ENCODE assay signal across 1 mouse cellular context in the genomic region with DNA sequence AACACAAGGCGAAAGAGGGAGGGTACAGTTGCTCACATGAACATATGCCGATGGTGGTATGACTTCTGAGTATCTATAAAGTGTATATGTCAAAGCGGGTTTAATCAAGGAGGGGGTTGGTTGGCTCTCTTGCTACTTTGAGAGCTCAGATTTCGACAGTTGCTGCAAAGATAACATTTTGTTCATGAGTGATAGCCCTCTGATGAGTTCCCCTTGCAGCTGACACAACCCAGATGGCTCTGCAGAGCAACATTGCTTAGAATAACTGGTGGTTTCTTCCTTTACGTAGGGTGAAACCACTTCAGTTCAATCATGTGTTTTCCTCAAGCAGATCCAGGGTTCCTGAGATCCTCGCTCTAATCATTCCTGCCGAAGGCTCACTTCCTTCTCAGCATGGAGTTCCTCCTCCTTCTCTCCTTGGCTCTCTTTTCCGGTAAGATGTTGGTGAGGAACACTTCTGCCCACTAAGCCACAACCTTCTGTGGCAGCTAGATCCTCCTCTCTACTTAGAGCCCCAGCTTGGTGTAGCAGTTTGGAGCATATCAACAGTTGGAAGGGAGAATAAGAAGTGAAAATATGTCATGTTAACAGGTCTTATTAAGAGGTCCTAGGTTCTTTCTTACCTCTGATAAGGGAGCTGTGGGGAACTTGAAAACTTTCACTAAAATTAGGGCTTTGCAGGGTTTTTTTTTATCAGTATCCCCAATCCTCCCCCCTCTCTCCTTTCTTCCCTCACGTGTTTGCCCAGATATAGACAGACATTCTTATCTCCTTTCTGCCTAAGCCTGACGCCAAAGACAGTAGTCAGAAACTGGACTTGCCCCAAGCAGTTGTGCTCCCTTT.
TF ChIP-seq lines count a peak whose summit lies in the region.

No protein-coding gene starts in this region.

TF ChIP-seq in myocyte, 11 proteins besides CTCF, POLR2A, EP300 and RAD21:
- TF ChIP-seq E2F4 (IDR thresholded peaks at IDR 0.05; ENCODE audit: insufficient read depth) = no peak
- TF ChIP-seq CEBPB (IDR thresholded peaks at IDR 0.05; ENCODE audit: insufficient read depth, poor library complexity, severe bottlenecking) = no peak
